Mouse (Mus musculus) lung, embryonic 14.5 days (tissue): Measurements from ENCODE around the gene Tmem181a. TPM values are rescaled to one million over a fixed set of nuclear protein-coding genes. Genes with fewer than 3 reads are reported as not detected.
"Not testable (repeated sequence)": the region's sequence is repeated elsewhere in the genome, so short reads cannot be mapped to it uniquely, and the experiment has no call there.

ENCODE experiments used
- ATAC-seq: fragments of 200-750 bp; cut with Nextera tagmentation; 2 replicates; pipeline ENCODE4 v1.8.0; 2017; ENCODE audit warnings: mild to moderate bottlenecking, moderate TSS enrichment, moderate library complexity; ENCODE audit not compliant: insufficient read depth
- DNase-seq: peaks from one replicate; pipeline ENCODE4 v3.0.0-alpha.2; 2015
- H3K27ac ChIP-seq: fragments of 300-500 bp; sonication (generic); 2 replicates; pipeline ENCODE4 v1.5.1; 2014; ENCODE audit warnings: low read depth, mild to moderate bottlenecking, moderate library complexity
- H3K27me3 ChIP-seq: fragments of 300-500 bp; sonication (generic); 2 replicates; pipeline ENCODE4 v1.6.1; 2014; ENCODE audit warnings: low read length, control low read depth; ENCODE audit not compliant: insufficient read depth
- H3K36me3 ChIP-seq: fragments of 300-500 bp; sonication (generic); 2 replicates; pipeline ENCODE4 v1.6.1; 2014; ENCODE audit warnings: control low read depth; ENCODE audit not compliant: insufficient read depth
- H3K4me1 ChIP-seq: fragments of 300-500 bp; sonication (generic); 2 replicates; pipeline ENCODE4 v1.6.1; 2014; ENCODE audit warnings: antibody characterized with exemption, control low read depth; ENCODE audit not compliant: insufficient read depth
- H3K4me2 ChIP-seq: fragments of 300-500 bp; sonication (generic); 2 replicates; pipeline ENCODE4 v1.6.1; 2014; ENCODE audit warnings: mild to moderate bottlenecking
- H3K4me3 ChIP-seq: fragments of 300-500 bp; sonication (generic); 2 replicates; pipeline ENCODE4 v1.5.1; 2014; ENCODE audit warnings: low read depth, low read length
- H3K9ac ChIP-seq: fragments of 300-500 bp; sonication (generic); 2 replicates; pipeline ENCODE4 v1.6.1; 2014
- H3K9me3 ChIP-seq: fragments of 300-500 bp; sonication (generic); 2 replicates; pipeline ENCODE4 v1.6.1; 2016; ENCODE audit warnings: low read depth, low read length, control low read depth
- WGBS: fragments of 180-500 bp; shearing (Covaris S2); extraction: QIAGEN DNeasy Blood & Tissue Kit; methylation state at CpG from one replicate; pipeline ENCODE4 v1.1.7; 2014; 5-methylcytosine and 5-hydroxymethylcytosine counted together
- polyA plus RNA-seq: library from polyadenylated mRNA; unstranded; fragments of >200 nt; fragmentation: Nextera tagmentation; extraction: Ambion mirVana; gene quantifications from 2 replicates; pipeline ENCODE4 v1.2.1, GENCODE M21; 2014

Tmem181a gene
- polyA plus RNA-seq, 1 experiment from 2014 or later, result 27.0 TPM

DNA sequence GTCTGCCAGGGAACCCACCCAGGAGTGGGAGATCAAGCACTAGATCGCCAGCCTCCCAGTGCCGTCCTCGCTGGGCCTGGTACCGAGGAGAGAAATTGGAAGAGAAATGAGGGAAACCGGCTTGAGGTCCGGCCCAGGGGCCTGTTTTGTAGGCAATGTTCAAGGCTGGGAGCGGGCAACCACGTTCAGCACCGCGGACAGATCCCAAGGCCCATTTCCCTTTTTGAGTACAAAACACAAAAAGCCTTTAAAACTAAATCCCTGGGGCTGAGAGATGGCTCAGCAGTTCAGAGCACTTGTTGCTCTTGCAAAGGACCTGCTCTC lies 65.1 kb downstream of the Tmem181a start:
- H3K27me3 ChIP-seq, H3K4me3 ChIP-seq, H3K4me2 ChIP-seq, H3K4me1 ChIP-seq, H3K9me3 ChIP-seq, DNase-seq, H3K36me3 ChIP-seq, H3K27ac ChIP-seq, H3K9ac ChIP-seq: not testable (repeated sequence)
- WGBS, result no CpG with 5 or more reads among the region's 10 CpGs
- ATAC-seq, result 0 out of 2 replicates have a peak, but pooled peaks have one; percentile 12

DNA sequence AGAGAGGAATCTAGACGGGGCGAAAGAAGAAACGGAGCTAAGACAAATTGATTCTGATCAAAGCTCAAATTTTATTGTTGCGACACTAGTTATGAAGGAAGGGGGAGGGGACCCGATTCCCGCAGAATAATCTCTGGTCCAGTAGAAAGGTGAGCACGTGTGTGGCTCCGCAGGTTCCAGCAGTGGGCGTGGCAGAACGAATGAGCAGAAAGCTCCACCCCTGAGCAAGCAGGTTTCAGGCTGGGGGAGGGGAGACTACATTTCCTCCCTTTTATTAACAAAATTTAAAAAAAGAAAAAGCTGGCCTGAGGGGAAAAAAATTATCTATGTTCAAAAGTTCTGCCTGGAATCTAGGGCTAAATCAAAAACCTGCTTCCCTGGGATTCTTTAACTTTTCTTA lies 68.4 kb downstream of the Tmem181a start:
- not testable (repeated sequence) for H3K27ac ChIP-seq, DNase-seq, ATAC-seq, H3K4me1 ChIP-seq, H3K9me3 ChIP-seq, H3K4me3 ChIP-seq, H3K9ac ChIP-seq, H3K27me3 ChIP-seq, H3K4me2 ChIP-seq, H3K36me3 ChIP-seq
- WGBS, result 62% methylated on average over 10 of the region's 10 CpGs

DNA sequence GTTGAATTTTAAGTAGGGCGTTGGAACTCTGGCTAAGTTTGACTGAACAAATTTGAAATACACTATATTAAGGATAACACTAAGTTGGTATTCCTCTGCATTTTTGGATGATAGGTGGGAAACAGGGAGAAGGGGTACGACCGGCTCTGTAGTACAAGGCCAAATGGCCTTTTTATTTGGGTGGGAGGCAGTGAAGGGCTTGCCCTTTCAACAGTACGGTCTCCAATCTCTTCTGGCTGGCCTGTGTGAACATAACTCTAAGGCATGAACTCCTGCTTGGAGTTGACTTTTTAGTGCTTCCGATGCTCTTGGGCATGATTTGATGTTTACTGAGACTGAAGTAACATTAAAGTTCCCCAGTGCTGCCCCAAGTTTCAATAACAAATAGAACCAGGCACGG lies 68.9 kb downstream of the Tmem181a start:
- not testable (repeated sequence) for H3K9ac ChIP-seq, ATAC-seq, DNase-seq, H3K4me3 ChIP-seq, H3K36me3 ChIP-seq, H3K9me3 ChIP-seq, H3K27ac ChIP-seq, H3K4me2 ChIP-seq, H3K27me3 ChIP-seq, H3K4me1 ChIP-seq
- 69% methylated on average over 6 of the region's 6 CpGs for WGBS

DNA sequence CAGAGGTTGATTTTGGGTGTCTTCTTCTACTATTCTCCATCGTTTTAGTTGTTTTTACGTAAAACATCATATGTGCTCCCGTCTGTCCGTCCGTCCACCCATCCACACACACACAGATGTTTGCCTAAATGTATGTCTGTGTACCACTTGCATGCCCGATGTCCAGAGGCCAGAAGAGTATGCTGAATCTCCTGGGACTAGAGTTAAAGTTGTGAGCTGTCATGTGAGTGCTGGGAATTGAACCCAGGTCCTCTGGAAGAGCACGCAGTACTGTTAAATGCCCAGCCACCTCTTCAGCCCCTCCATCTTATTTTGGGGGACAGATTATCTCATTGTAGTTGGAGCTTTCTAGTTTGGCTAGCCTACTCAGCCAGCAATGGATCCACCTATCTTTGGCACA lies 70.9 kb downstream of the Tmem181a start:
- not testable (repeated sequence) for ATAC-seq, H3K27ac ChIP-seq, H3K4me2 ChIP-seq

DNA sequence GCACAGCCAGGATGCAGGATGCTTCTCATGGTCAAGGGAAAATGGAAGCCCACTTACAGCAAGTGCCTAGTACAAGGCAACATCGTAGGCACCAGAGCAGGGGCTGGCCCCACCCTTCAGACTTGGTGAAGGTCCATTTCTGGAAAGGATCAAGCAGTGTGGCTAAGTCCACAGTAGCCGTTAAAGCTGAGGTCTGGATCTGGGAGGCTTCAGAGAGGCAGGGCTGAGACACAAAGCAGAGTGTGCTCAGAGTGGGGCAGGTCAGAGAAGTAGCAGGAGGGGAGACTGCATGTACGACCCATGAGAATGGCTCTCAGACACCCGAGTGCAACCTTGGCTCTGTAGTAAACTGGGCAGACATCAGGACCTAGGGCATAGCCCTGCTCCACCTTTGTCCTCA lies 72.3 kb downstream of the Tmem181a start:
- H3K27ac ChIP-seq, ATAC-seq, H3K36me3 ChIP-seq, DNase-seq, H3K4me3 ChIP-seq, H3K4me1 ChIP-seq, H3K27me3 ChIP-seq, H3K9ac ChIP-seq, H3K4me2 ChIP-seq, H3K9me3 ChIP-seq: not testable (repeated sequence)
- 65% methylated on average over 1 of the region's 4 CpGs for WGBS

More for the DNA sequence above, 70.9 kb downstream of the Tmem181a start:
- not testable (repeated sequence) for H3K9me3 ChIP-seq, H3K27me3 ChIP-seq, H3K4me3 ChIP-seq, DNase-seq, H3K4me1 ChIP-seq, H3K9ac ChIP-seq, H3K36me3 ChIP-seq
- 91% methylated on average over 7 of the region's 7 CpGs for WGBS

DNA sequence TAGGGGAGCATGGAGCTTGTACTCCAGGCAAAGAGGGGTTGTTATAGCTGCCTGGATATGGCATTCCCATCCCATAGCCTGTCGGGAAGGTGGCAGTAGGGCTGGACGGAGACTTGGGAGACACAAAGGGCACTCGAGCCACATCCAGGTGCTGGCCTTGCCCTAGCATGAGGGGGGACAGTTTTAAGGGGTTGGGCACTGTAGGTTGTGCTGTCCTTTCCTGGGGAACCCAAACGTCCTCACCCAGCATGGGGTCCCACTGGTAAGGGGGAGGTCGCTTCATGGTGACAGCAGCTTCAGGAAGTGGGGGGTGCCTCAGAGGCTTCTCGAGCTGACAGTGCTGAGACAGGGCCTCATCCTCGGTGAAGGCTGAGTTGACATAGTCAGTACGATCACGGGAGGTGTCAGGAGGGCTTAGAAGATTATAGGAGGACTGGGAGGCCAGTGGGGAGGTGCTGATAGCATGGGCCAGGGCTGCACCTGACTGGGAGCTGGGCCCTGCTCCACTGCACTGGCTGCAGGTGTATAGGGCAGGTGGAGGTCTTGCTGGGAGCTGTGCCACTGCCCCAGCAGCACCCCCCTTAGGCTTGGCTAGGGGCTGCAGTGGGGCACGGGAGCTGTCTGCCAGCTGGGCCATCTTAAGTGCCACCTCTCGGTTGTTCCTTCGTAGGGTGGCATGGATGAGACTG lies 86.1 kb downstream of the Tmem181a start:
- not testable (repeated sequence) for ATAC-seq, H3K36me3 ChIP-seq, H3K27me3 ChIP-seq, H3K9me3 ChIP-seq, H3K27ac ChIP-seq, H3K9ac ChIP-seq, H3K4me1 ChIP-seq, H3K4me3 ChIP-seq, DNase-seq, H3K4me2 ChIP-seq
- WGBS, result no CpG with 5 or more reads among the region's 12 CpGs

DNA sequence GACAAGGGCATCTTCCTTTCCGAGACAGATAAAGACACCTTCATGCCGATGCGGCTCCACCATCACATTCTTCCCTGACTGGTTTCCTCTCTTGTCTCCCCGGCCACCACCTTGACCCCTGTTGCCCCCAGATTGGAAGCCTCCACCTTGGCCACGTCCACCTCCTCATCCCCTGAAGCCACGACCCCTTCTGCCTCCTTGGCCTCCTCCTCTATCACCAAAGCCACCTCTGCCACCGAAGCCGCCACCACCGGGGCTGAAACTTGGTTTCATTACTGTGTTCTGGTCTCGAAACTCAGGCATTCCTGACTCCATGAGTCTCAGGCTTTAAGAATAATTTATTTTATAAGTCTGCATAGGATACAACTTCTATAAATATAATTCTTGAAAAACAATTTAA lies 98.6 kb downstream of the Tmem181a start:
- not testable (repeated sequence) for DNase-seq
- 86% methylated on average over 10 of the region's 10 CpGs for WGBS

More for the DNA sequence above, 98.6 kb downstream of the Tmem181a start:
- H3K9me3 ChIP-seq, H3K4me1 ChIP-seq, H3K4me2 ChIP-seq, ATAC-seq, H3K36me3 ChIP-seq, H3K9ac ChIP-seq, H3K27ac ChIP-seq, H3K27me3 ChIP-seq, H3K4me3 ChIP-seq: not testable (repeated sequence)

Other genes with a start within 250 kb of the Tmem181a start
- gene Serac1, start 177.1 kb upstream of the Tmem181a start, polyA plus RNA-seq, result 4.7 and 4.8 TPM in 2 replicates
- gene Gtf2h5, start 177.1 kb upstream of the Tmem181a start, polyA plus RNA-seq, result 183 and 184 TPM in 2 replicates
- gene Tulp4, start 150.4 kb upstream of the Tmem181a start, polyA plus RNA-seq, result 88.0 and 93.3 TPM in 2 replicates
- gene Dynlt1a, start 60.6 kb downstream of the Tmem181a start, polyA plus RNA-seq, result 18.7 and 19.0 TPM in 2 replicates
- gene Dynlt1b, start 173.3 kb downstream of the Tmem181a start, polyA plus RNA-seq, result 579 and 584 TPM in 2 replicates